Mouse (Mus musculus): ENCODE measurements around the gene B230118H07Rik.

GRCm38 (mm10) chr2:101620899-101621298, 28.4 kb downstream of the B230118H07Rik start:
- TF ChIP-seq CHD2 (IDR thresholded peaks at IDR 0.05; ENCODE audit: low read depth, low read length): no peak
- TF ChIP-seq MAFK (IDR thresholded peaks at IDR 0.05; ENCODE audit: insufficient read depth, low read depth, low read length): no peak
